Mouse (Mus musculus) heart, adult 2 months (tissue): ENCODE measurements around the gene Tuba3b.

Source experiments
- CTCF ChIP-seq: fragments of 200-600 bp; IDR thresholded peaks from 2 replicates; pipeline ENCODE4 v1.8.1; 2022; ENCODE audit warnings: antibody characterized with exemption, mild to moderate bottlenecking, moderate library complexity
- EP300 ChIP-seq: fragments of 200-500 bp; IDR thresholded peaks from 2 replicates; pipeline ENCODE4 v1.6.1; 2011; ENCODE audit warnings: low read depth, low read length, control low read depth; ENCODE audit not compliant: insufficient read depth

GRCm38 (mm10) chr6:145669596-145670071 lies 54.1 kb downstream of the Tuba3b start:
- TF ChIP-seq CTCF, result no peak
- no peak for TF ChIP-seq EP300
